Mouse (Mus musculus) spleen, adult 2 months (tissue): ENCODE data around the gene Tpm3. TPM values are rescaled to one million over a fixed set of nuclear protein-coding genes. Genes with fewer than 3 reads are reported as not detected.

ENCODE experiments used
- DNase-seq, 2 experiments: peaks; one replicate each; pipeline versions ENCODE4 v3.0.0 to v3.0.0-alpha.2; 2012 to 2021; ENCODE audit warnings: low spot score in 2 of 2, low read depth in 1 of 2
- H3K27ac ChIP-seq: fragments of 200-500 bp; 2 replicates; pipeline ENCODE4 v1.5.1; 2012; ENCODE audit warnings: low read length, inconsistent platforms; ENCODE audit not compliant: insufficient read depth
- H3K27me3 ChIP-seq: fragments of 200-500 bp; 2 replicates; pipeline ENCODE4 v1.6.1; 2012; ENCODE audit warnings: mild to moderate bottlenecking, moderate library complexity, low read length, inconsistent platforms; ENCODE audit not compliant: control insufficient read depth, insufficient read depth
- H3K36me3 ChIP-seq: fragments of 200-500 bp; 2 replicates; pipeline ENCODE4 v1.6.1; 2012; ENCODE audit warnings: mild to moderate bottlenecking, low read length, inconsistent platforms; ENCODE audit not compliant: control insufficient read depth, insufficient read depth
- H3K4me1 ChIP-seq: fragments of 200-500 bp; 2 replicates; pipeline ENCODE4 v1.6.1; 2011; ENCODE audit warnings: inconsistent platforms; ENCODE audit not compliant: control insufficient read depth, insufficient read depth, insufficient read length
- H3K4me3 ChIP-seq: fragments of 200-500 bp; 2 replicates; pipeline ENCODE4 v1.5.1; 2011; ENCODE audit warnings: mild to moderate bottlenecking, inconsistent platforms; ENCODE audit not compliant: insufficient read depth, insufficient read length; ENCODE audit errors: extremely low read depth
- CTCF ChIP-seq: fragments of 200-500 bp; IDR thresholded peaks from 2 replicates; pipeline ENCODE4 v1.5.1; 2011; ENCODE audit warnings: mild to moderate bottlenecking, inconsistent platforms; ENCODE audit not compliant: insufficient read depth, insufficient read length, insufficient replicate concordance; ENCODE audit errors: extremely low read depth
- POLR2A ChIP-seq: fragments of 200-500 bp; IDR thresholded peaks from 2 replicates; pipeline ENCODE4 v1.6.1; 2011; ENCODE audit warnings: low read depth, low read length, inconsistent platforms
- WGBS: fragments of 180-500 bp; shearing (Covaris S2); methylation state at CpG from one replicate; pipeline ENCODE4 v1.1.7; 2018; 5-methylcytosine and 5-hydroxymethylcytosine counted together
- polyA plus RNA-seq: library from polyadenylated mRNA; depleted of rRNA; stranded (reverse); fragments of >200 nt; gene quantifications from 2 replicates; pipeline ENCODE4 v1.2.3, GENCODE M21; 2012

Tpm3 gene
- polyA plus RNA-seq, 1 experiment, result 141 TPM

DNA sequence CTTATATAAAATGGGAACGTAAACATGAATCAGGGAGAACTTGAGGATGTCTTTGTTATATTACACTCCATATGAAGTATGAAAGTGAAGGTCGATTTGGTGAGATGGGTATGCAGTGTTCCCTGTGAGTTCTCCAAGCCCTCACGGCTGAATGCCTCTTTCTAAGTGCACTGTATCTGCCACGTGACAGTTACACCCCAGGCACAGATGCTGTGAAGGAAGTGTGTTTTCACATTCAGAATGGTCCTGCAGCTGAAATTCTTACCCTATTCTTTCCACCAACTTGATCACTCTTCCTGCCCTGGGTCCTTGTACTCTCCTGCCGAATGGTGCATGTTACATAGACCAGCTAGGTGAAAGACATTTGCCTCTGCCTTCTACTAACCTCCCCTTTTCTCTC, 25.5 kb downstream of the Tpm3 start:
- 84% methylated on average over 5 of the region's 5 CpGs for WGBS
- no peaks in the 10 kb centered on the region for H3K27me3 ChIP-seq
- no peak for DNase-seq
- H3K4me1 ChIP-seq, result no peaks in the 10 kb centered on the region
- TF ChIP-seq CTCF, result no peak
- no peak for TF ChIP-seq POLR2A
- H3K27ac ChIP-seq, result no peak overlapping the region
- peaks cover 23% of the 10 kb centered on the region for H3K36me3 ChIP-seq
- no peak overlapping the region for H3K4me3 ChIP-seq

DNA sequence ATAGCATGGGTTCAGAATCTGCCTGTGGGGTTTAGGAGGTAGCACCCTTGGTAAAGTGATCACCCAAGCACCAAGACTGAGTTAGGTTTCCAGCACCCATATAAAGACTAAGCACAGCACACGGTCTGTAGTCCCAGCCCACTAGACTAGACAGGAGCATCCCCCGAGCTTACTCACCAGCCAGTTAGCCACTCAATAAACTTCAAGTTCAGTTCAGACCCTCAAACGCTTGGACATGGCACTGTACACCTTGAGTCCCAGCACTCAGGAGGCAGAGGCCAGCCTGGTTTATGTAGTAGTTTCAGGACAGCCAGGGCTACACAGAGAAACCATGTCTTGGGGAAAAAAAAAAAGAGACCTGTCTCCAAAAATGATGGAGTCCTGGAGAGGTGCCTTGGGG, 28.6 kb downstream of the Tpm3 start:
- TF ChIP-seq CTCF, result no peak
- TF ChIP-seq POLR2A, result no peak
- Histone ChIP-seq H3K27ac (no peak overlapping the region), H3K27me3 (no peaks in the 10 kb centered on the region), H3K4me1 (no peaks in the 10 kb centered on the region), H3K4me3 (no peak overlapping the region), H3K36me3 (peaks cover 16% of the 10 kb centered on the region)
- no peak for DNase-seq
- WGBS, result 85% methylated on average over 3 of the region's 3 CpGs

DNA sequence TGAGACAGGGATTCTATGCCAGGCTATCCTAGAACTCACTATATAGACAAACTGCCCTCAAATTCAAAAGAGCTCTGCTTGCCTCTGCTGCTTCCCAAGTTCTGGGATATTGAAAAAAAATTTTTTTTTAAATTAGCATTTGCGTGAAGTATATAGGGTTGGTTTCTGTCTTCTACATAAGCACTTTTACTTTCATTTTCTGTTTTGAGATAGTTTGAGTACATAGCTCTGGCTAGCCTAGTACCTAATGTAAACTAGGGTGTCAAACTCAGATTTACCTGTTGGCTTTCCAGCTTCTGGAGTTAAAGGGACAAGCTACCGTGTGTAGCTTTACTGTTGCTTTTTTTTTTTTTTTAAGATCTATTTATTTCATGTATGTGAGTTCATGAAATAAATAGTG, 29.2 kb downstream of the Tpm3 start:
- WGBS, result 54% methylated on average over 2 of the region's 2 CpGs
- Histone ChIP-seq H3K4me3 (no peak overlapping the region), H3K4me1 (no peaks in the 10 kb centered on the region), H3K27ac (no peak overlapping the region), H3K27me3 (no peaks in the 10 kb centered on the region), H3K36me3 (peaks cover 16% of the 10 kb centered on the region)
- no peak for DNase-seq
- TF ChIP-seq CTCF, result no peak
- TF ChIP-seq POLR2A, result no peak

DNA sequence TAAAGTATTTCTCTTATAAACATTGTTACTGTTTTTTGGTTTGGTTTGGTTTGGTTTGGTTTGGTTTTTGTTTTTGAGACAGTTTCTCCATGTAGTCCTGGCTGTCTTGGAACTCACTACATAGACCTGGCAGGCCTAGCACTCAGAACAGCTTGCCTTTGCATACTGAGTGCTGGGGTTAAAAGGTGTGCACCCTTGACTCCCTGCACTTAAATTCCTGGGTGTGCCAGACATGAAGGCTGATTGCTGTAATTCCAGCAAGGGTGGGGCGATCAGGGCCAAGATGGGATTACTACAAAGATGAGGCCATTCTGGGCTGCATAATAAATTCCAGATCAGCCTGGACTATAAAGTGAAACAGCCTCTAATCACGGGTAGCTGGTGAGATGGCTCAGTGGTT, 29.8 kb downstream of the Tpm3 start:
- Histone ChIP-seq H3K27me3 (no peaks in the 10 kb centered on the region), H3K4me1 (no peaks in the 10 kb centered on the region), H3K4me3 (no peak overlapping the region), H3K27ac (no peak overlapping the region), H3K36me3 (peaks cover 16% of the 10 kb centered on the region)
- WGBS, result 80% methylated on average over 2 of the region's 2 CpGs
- no peak for DNase-seq
- no peak for TF ChIP-seq POLR2A
- TF ChIP-seq CTCF, result no peak

DNA sequence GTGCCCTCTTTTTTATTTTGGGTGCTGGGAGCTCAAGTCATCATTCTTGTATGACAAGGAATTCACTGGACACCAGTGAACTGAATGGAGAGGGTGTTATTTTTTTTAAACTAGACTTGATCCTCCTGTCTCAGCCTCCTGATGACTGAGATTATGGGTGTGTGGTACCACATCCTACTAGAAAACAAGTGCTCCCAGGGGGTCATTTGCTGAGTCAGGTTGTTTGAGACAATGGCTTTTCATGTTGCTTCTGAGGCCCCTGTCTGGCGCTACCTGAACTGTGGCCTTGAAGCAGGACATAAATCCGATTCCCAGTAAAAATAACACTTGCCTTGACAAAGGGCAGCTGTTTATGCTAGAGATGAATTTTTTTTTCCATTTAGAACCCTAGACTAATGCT, 30.7 kb downstream of the Tpm3 start:
- TF ChIP-seq CTCF, result no peak
- no peak for TF ChIP-seq POLR2A
- no peak overlapping the region for H3K27ac ChIP-seq
- H3K4me1 ChIP-seq, result no peaks in the 10 kb centered on the region
- 89% methylated on average over 2 of the region's 2 CpGs for WGBS
- H3K36me3 ChIP-seq, result peaks cover 13% of the 10 kb centered on the region
- no peak overlapping the region for H3K4me3 ChIP-seq
- no peaks in the 10 kb centered on the region for H3K27me3 ChIP-seq
- no peak for DNase-seq

DNA sequence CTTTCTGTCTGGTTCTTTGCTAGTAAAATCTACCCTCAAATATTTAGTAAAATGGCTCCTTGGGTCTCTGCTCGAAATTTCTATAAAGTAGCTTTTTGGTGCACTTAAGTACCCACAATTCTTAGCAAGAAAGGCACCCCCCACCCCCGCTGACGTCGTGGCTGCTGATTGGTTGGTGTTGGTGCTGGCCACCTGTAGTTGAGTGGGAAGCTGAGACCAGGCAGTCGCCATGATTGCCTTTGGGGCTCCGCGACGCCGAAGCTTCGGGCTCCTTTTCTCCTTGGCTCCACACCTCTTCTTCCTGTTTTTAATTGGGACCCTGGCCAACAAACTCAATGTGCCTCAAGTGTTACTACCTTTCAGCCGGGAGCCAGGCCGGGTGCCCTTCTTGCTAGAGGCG, 31.5 kb downstream of the Tpm3 start, which contains the start of gene Nup210l:
Nup210l (plus strand) TSS at position 195 of the 400 bp plus-strand sequence.
- Histone ChIP-seq H3K4me3 (no peak within 1 kb of the TSS), H3K27ac (no peak within 1 kb of the TSS), H3K36me3 (peaks cover 8% of the 10 kb centered on the region), H3K4me1 (no peaks in the 10 kb centered on the region), H3K27me3 (no peaks in the 10 kb centered on the region)
- no peak for DNase-seq
- WGBS, result 84% methylated on average over 13 of the region's 13 CpGs
- no peak for TF ChIP-seq CTCF
- TF ChIP-seq POLR2A, result no peak

DNA sequence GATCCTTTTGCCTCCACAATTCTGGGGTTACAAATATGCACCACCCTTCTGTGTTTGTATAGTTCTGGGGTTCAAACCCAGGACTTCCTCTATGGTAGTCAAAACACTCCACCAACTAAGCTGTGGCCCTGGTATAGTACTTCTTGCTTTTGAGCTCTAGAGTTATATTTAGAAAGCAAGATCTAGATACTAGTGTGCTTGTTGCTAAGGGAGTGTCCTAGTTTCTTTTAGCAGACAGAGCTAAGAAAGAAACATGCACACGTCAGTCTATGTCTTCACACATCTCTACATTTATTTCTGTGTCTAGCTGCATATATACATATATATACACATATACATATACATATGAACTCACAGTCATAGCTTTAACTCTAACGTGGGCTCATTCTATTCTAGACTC, 39.3 kb downstream of the Tpm3 start:
- no peak for TF ChIP-seq CTCF
- no peak for TF ChIP-seq POLR2A
- Histone ChIP-seq H3K36me3 (no peaks in the 10 kb centered on the region), H3K27me3 (no peaks in the 10 kb centered on the region), H3K27ac (no peak overlapping the region), H3K4me1 (peaks cover 4% of the 10 kb centered on the region; the same call in 1 of the 2 replicates), H3K4me3 (no peak overlapping the region)
- 35% methylated on average over 2 of the region's 2 CpGs for WGBS
- DNase-seq, result peak in 1 of 2 experiments; percentile 21
